Mouse (Mus musculus): Measurements from ENCODE around the gene Efcab1.
"Not testable (repeated sequence)": the region's sequence is repeated elsewhere in the genome, so short reads cannot be mapped to it uniquely, and the experiment has no call there.

The Efcab1 gene

GRCm38 (mm10) chr16:14906393-14907100 lies at the start of gene Efcab1:
Gene Efcab1, plus strand, starts transcription at chr16:14906606.
- no peak for DNase-seq

DNA sequence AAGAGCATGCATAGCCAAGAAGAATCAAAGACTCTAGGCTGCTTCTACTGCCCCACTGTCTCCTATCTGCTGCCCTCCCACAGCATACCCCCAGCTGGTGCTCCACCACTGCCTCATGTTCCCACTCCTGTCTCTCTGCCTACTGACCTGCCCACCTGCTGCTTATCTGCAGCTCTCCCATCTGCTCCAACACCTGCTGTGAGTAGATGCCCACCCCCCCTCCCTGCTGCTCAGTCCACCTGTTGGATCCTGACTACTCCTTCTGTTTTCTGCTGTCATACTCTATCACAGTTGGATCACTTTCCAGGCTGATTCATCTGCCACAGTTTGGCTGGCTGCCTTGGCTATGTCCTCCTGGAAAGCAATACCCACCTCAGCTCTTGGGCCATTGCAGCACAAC lies 47.0 kb upstream of the Efcab1 start:
- no peak for DNase-seq

DNA sequence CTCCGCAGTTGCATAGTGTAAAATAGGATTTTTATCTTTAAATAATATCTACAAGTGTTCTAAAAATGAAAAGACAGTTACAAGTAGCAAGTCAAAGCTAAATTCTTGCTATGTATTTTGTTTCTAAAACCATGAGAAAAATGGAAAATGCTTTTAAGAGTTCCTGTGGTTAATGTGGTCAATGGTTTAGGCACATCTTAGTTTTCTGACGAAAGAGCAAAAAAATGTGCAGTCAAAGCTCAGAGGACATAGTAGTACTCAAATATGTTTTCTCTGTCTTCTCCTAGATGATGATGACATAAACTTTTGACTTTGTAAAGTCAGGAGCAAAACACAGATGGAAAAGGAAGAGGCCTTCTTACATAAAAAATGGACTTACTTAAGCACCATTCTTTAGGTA lies 21.5 kb upstream of the Efcab1 start:
- DNase-seq = no peak

- no peak for DNase-seq
Observed at GRCm38 (mm10) chr16:14885372-14885771, 21.0 kb upstream of the Efcab1 start.

- no peak for DNase-seq
Observed at GRCm38 (mm10) chr16:14892492-14892891, 13.9 kb upstream of the Efcab1 start.

DNA sequence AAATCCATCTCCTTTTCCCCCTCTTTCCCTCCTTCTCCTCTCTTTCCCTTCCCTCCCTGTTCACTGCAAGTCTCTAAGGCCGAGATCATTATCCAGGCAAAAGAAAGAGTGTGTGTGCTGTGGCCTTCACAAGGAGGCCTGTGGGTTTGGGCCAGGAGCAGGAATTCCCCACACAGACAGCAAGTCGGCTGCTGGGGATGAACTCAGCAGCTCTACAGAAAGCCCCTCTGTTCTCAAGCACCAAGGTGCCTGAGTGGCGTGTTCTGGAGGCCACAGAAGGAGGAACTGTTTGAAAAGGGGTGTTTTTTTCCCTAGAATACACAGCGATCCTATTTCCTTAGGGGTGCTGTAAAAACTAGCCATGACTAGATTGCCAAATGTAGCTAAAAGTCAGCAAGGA lies 12.5 kb upstream of the Efcab1 start:
- no peak for DNase-seq

DNA sequence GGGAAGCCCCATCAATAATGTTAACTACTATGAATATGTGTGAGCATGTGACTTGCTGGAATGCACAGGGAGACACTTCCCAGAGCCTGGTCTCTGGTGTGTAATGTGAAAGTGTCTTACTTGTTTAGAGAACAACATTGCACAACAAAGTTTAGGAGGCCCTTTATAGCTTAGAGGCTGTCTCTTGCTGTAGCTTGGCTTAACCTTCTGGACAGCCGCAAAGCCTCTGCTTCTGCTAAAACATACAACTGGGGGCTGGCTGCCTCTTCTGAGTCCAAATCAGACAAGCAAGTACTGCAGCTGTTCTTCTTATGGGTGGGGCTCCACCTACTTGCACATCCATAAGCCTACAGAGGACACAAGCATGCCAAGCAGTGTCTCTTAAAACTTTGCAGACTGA lies 11.7 kb upstream of the Efcab1 start:
- DNase-seq = no peak

GRCm38 (mm10) chr16:14895543-14895942 lies 10.9 kb upstream of the Efcab1 start:
- DNase-seq = no peak

DNA sequence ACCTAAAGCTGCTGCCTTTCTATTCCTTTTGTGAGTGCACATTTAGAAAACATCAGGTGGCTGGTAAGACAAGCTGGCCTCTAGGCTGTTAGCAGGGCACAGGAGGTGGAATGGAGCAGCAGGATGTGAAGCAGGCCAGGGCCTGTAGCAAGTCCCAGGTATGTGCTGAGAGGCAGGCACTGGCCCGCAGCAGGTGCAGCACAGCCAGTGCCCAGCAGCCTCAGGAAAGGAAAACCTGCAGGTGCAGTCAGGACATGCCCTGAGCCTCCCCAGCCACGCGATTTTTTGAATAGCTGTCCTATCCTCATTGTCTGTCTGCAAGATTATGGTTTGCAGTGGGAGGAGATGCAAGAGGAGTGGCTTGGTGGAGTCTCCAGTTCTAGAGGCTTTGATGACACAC lies 24.3 kb downstream of the Efcab1 start:
- DNase-seq = not testable (repeated sequence)

DNA sequence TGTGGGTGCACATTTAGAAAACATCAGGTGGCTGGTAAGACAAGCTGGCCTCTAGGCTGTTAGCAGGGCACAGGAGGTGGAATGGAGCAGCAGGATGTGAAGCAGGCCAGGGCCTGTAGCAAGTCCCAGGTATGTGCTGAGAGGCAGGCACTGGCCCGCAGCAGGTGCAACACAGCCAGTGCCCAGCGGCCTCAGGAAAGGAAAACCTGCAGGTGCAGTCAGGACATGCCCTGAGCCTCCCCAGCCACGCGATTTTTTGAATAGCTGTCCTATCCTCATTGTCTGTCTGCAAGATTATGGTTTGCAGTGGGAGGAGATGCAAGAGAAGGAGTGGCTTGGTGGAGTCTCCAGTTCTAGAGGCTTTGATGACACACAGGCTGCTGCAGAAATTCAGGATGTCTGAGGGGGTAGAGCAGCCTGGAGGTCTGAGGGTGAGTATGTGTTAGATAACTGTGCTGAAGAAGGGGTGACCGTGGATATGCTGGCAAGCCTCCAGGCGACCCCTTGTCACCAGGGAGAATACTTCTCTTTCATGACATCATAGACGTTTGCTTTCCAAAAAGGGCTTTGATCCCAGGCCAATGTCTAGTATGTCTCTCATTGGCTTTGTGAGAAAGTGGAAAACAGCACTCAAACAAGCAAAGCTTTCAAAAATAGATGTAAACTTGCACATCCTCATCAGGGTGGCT lies 30.2 kb downstream of the Efcab1 start:
- DNase-seq = not testable (repeated sequence)

DNA sequence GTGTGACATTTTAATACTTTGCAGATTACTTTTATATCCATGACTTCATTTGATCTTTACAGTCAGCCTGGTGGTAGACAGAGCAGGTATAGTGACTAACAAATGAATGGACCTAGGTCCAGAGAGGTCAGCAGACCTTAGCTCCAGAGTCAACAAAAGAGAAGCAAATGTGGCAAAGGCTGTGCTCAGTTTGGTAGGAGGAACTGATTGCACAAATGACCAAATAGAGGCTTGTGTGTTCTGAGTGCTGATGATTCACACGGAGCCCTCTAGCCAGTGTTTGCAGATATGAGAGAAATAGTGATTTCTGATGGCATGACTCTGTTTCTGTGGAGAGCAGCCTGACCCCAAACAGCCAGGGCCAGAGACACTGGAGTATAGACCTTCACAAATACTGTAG lies 33.1 kb downstream of the Efcab1 start:
- no peak for DNase-seq

DNA sequence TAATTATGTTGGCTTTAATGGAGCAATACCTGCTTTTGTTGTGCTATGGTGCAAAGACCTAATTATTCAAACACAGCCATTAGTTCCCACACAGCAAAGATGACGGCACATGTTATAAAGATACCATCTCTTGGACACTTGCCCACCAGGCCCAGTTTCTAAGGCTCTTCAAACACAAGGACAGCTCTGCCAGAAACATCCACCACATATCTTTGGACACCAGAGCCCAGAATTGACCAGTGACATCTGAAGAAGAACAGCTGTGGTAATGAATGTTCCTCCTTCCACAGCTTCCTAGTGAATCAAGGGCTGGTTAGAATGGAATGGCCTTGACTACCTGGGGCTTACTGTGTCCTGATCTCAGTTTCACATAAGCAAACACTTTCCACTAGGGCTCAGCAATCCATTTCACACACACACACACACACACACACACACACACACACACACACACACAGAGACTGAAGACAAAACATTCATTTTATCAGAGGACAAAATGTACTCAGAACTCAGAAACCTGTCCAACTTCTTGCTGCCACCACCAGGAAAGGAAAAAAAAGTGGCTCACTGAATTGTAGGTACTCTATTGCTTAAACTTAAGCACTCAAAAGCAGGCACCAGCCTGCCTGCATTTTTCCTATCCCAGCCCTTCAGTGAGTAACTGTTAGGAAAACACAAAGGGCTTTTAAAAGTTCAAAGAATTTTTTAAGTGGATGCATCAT lies 33.7 kb downstream of the Efcab1 start:
- no peak for DNase-seq

DNA sequence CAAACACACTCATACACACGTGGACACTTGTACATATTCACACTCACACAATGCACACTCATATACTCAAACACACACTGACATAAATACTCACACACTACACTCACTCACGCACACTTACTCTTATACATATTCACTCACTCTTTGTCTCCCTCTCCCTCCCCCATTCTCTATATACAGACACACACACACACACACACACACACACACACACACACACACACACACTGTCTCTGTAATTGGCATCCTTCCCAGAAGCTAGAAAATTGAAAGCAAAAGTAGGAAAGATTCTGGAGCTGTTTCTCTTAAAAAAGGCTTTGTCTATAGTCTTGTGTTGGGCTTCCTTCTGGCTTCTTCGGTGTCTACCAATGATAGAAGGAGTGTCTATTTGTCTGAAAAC lies 34.5 kb downstream of the Efcab1 start:
- no peak for DNase-seq

DNA sequence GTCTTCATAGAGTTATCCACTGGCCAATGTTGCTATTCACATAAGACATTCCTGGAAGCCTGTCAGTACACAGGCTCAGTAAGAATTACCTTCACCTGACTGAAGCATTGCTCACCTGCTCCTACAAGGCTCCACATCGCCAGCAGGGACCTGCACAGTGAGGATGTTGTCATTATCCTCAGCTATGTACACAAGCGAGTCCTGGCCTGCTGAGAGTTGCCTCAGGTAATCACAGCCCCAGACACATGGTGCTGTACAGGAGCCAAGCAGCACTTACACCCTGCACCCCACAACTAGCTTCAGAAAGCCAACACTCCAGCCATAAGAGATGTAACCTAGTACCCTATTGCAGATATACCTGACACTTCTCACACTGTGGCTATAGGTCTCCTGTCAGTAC lies 37.1 kb downstream of the Efcab1 start:
- no peak for DNase-seq

DNA sequence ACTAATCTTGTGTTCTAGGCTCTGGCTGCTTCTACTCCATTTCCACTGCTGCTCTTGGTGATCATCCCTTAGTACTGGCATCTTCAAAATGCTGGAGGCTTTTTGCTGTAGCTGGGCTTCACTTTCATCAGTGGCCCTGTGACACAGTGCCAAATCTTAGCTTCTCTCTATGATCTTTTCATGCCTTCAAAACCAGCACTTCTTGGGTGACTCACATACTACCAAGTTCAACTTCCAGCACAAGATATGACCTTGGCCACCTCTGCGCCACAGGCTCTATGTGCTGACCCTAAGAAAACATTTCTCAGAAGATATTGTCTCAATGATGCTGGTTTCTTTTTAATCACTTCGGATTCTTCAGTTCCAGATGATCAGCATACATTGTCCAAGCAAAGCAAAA lies 41.2 kb downstream of the Efcab1 start:
- not testable (repeated sequence) for DNase-seq

GRCm38 (mm10) chr16:14951894-14952293 lies 45.5 kb downstream of the Efcab1 start:
- no peak for DNase-seq

DNA sequence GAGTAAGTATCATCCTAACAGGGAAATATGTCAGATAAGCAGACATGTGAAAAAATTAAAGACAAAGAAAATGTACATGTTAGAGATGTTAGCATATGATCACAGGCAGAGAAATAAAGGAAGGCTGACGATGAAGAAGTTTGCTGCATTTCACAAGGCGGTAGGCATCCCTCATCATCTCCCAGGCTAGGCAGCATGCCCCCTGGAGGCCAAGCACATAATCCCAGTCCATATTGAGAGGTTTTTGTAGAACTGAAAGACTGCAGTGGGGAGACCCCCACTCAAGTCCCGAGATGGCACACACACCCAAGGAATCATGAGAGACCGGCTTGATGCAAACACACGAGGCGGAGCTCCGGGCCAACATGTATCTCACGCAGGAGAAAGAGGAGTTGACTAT lies 53.3 kb downstream of the Efcab1 start:
- DNase-seq = no peak

GRCm38 (mm10) chr16:14973696-14974095 lies 67.3 kb downstream of the Efcab1 start:
- DNase-seq = no peak

- DNase-seq = no peak
Observed at GRCm38 (mm10) chr16:14979228-14979627, 72.8 kb downstream of the Efcab1 start.

GRCm38 (mm10) chr16:14989614-14990268 lies 83.3 kb downstream of the Efcab1 start:
- DNase-seq = no peak

DNA sequence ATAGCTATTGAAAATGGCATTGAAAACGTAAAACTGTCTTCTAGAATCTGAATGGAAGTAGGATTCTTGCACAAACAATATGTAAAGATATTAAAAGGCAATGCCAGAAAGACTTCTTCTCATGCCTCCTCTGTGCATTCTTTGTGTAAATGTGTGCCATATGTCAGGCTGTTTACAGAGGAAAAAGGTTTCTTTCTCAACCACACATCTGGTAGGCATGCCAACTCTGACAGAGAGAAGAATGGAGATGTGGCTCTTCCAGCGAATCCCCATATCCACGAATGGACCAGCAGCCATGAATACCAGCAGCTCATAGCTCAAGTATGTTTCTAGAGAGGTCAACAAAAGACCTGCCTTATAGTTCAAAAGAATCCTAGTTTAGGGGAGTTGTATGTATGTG lies 84.6 kb downstream of the Efcab1 start:
- DNase-seq = no peak

GRCm38 (mm10) chr16:14992461-14993107 lies 86.2 kb downstream of the Efcab1 start:
- no peak for DNase-seq

DNA sequence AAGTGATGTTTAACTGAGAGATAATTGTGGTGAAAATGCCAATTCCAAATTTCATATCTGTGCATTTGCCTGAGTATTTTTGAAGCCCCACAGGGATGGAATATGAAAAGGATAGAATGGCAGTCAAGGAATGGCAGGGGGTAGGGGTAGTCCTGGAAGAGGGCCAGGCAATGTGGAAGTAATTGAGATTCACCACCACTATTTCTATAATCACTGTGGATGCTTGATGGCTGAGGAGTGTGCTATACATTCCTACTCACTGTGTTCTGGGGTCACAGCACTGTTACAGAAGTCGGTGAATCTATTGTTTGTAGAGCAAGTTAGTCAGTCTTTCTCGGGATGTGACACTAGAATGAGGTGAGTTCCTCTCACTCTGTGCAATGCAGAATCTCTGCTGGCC lies 108.3 kb downstream of the Efcab1 start:
- DNase-seq = no peak

All from kidney, adult 18-20 months (tissue).